ENCODE assay signal across 20 mouse cellular contexts in genomic region chr3:83486192-83486716, GRCm38 (mm10).
DNase-seq lines count a peak whose midpoint lies in the region; ATAC-seq lines count a peak whose summit lies in the region.
"Had no signal": no experiment of that assay in that cellular context is flagged by ENCODE, and none has a peak within 500 bp of the region (broad histone marks: within the 10 kb centered on the region; RNA-seq: fewer than 3 reads in every experiment).

No protein-coding gene starts in this region.

- no peak for DNase-seq in hindbrain, embryonic 10.5 days (ENCODE audit: low spot score)
- peak; percentile 1 for DNase-seq in right cerebral cortex, adult 18-20 months
- no peak for DNase-seq in right cerebral cortex, adult 2 months (ENCODE audit: low spot score in 2 of 2)
- peak; percentile 9 for DNase-seq in telencephalon, adult 2 months (ENCODE audit: low read depth, low spot score)
- DNase-seq in neural tube, embryonic 10.5 days (ENCODE audit: extremely low spot score, low spot score), result no peak
- DNase-seq: cerebellum, adult 11 months; cerebellum, postnatal 25 days; embryo, embryonic 11 days; kidney, adult 9 months; kidney, postnatal 36 days; lung, adult 2 months; right cerebral cortex, postnatal 25 days had no signal

- H3K4me2 ChIP-seq in hindbrain, embryonic 16.5 days (ENCODE audit: low read length), result no peak overlapping the region
- no peak overlapping the region for H3K4me2 ChIP-seq in forebrain, embryonic 16.5 days (ENCODE audit: low read length)
- H3K4me2 ChIP-seq: hindbrain, embryonic 12.5 days; limb, embryonic 12.5 days; liver, embryonic 12.5 days; midbrain, embryonic 15.5 days had no signal

- H3K36me3 ChIP-seq in hindbrain, embryonic 16.5 days (ENCODE audit: control insufficient read depth, insufficient read depth, low read length), result no peaks in the 10 kb centered on the region
- H3K36me3 ChIP-seq in hindbrain, embryonic 10.5 days, result no peaks in the 10 kb centered on the region
- no peaks in the 10 kb centered on the region for H3K36me3 ChIP-seq in forebrain, embryonic 16.5 days (ENCODE audit: control insufficient read depth, insufficient read depth)
- H3K36me3 ChIP-seq: heart, embryonic 10.5 days; hindbrain, embryonic 12.5 days; limb, embryonic 12.5 days; liver, embryonic 12.5 days; midbrain, embryonic 15.5 days had no signal

- H3K9ac ChIP-seq in hindbrain, embryonic 16.5 days (ENCODE audit: low read depth, low read length), result no peak overlapping the region
- no peak overlapping the region for H3K9ac ChIP-seq in forebrain, embryonic 16.5 days (replicated peaks; ENCODE audit: low read depth, low read length)
- H3K9ac ChIP-seq: hindbrain, embryonic 12.5 days; limb, embryonic 12.5 days; liver, embryonic 12.5 days; midbrain, embryonic 15.5 days had no signal

- H3K4me3 ChIP-seq in hindbrain, embryonic 16.5 days (ENCODE audit: low read length), result no peak overlapping the region
- no peak overlapping the region for H3K4me3 ChIP-seq in hindbrain, embryonic 10.5 days
- no peak overlapping the region for H3K4me3 ChIP-seq in forebrain, embryonic 16.5 days (replicated peaks; ENCODE audit: low read length)
- H3K4me3 ChIP-seq: heart, embryonic 10.5 days; hindbrain, embryonic 12.5 days; limb, embryonic 12.5 days; liver, embryonic 12.5 days; midbrain, embryonic 15.5 days had no signal

- no peaks in the 10 kb centered on the region for H3K4me1 ChIP-seq in hindbrain, embryonic 16.5 days (ENCODE audit: control insufficient read depth, insufficient read depth, low read depth, low read length)
- H3K4me1 ChIP-seq in hindbrain, embryonic 10.5 days (replicated peaks), result no peaks in the 10 kb centered on the region; the same call in 1 of the 2 replicates
- no peaks in the 10 kb centered on the region for H3K4me1 ChIP-seq in forebrain, embryonic 16.5 days (replicated peaks; ENCODE audit: control insufficient read depth, insufficient read depth, low read length)
- H3K4me1 ChIP-seq: heart, embryonic 10.5 days; hindbrain, embryonic 12.5 days; liver, embryonic 12.5 days; midbrain, embryonic 15.5 days had no signal

- no peaks in the 10 kb centered on the region for H3K9me3 ChIP-seq in hindbrain, embryonic 16.5 days (ENCODE audit: control insufficient read depth, low read length)
- H3K9me3 ChIP-seq in hindbrain, embryonic 10.5 days, result no peaks in the 10 kb centered on the region
- no peaks in the 10 kb centered on the region for H3K9me3 ChIP-seq in forebrain, embryonic 16.5 days (ENCODE audit: control insufficient read depth, low read length)
- H3K9me3 ChIP-seq: heart, embryonic 10.5 days; hindbrain, embryonic 12.5 days; limb, embryonic 12.5 days; liver, embryonic 12.5 days; midbrain, embryonic 15.5 days had no signal

- WGBS in hindbrain, embryonic 16.5 days, result 81% methylated on average over 7 of the region's 7 CpGs
- WGBS in hindbrain, embryonic 10.5 days, result 90% methylated on average over 7 of the region's 7 CpGs
- 52% methylated on average over 7 of the region's 7 CpGs for WGBS in forebrain, embryonic 16.5 days

- H3K27ac ChIP-seq in hindbrain, embryonic 16.5 days (ENCODE audit: low read depth, low read length), result no peak overlapping the region
- H3K27ac ChIP-seq in hindbrain, embryonic 10.5 days, result no peak overlapping the region
- H3K27ac ChIP-seq in forebrain, embryonic 16.5 days (ENCODE audit: low read length), result no peak overlapping the region
- H3K27ac ChIP-seq: heart, embryonic 10.5 days; hindbrain, embryonic 12.5 days; limb, embryonic 12.5 days; liver, embryonic 12.5 days; midbrain, embryonic 15.5 days; stomach, postnatal 0 days had no signal

- ATAC-seq in hindbrain, embryonic 16.5 days, result peak; percentile 48; the same call in 1 of the 2 replicates
- peak; percentile 94 for ATAC-seq in forebrain, embryonic 16.5 days
- ATAC-seq: liver, embryonic 12.5 days; midbrain, embryonic 15.5 days had no signal

- H3K27me3 ChIP-seq in hindbrain, embryonic 16.5 days (replicated peaks; ENCODE audit: control insufficient read depth, insufficient read depth, low read length), result no peaks in the 10 kb centered on the region
- H3K27me3 ChIP-seq in hindbrain, embryonic 10.5 days (ENCODE audit: insufficient read depth, poor library complexity, severe bottlenecking), result no peaks in the 10 kb centered on the region
- no peaks in the 10 kb centered on the region for H3K27me3 ChIP-seq in forebrain, embryonic 16.5 days (replicated peaks; ENCODE audit: control insufficient read depth, insufficient read depth, low read length)
- H3K27me3 ChIP-seq: hindbrain, embryonic 12.5 days; limb, embryonic 12.5 days; liver, embryonic 12.5 days; midbrain, embryonic 15.5 days had no signal

Comparison
In these comparisons a context has a peak if more than half of its experiments do, and no peak if none do; other contexts are left out.
1. DNase-seq: peak in right cerebral cortex, adult 18-20 months (single experiment) and telencephalon, adult 2 months (single experiment); none in hindbrain, embryonic 10.5 days (single experiment), right cerebral cortex, adult 2 months (0 of 2) and neural tube, embryonic 10.5 days (single experiment).